Mouse (Mus musculus): ENCODE results near the gene Olfr516. TPM values are rescaled to one million over a fixed set of nuclear protein-coding genes. Genes with fewer than 3 reads are reported as not detected.
"Not testable (repeated sequence)": the region's sequence is repeated elsewhere in the genome, so short reads cannot be mapped to it uniquely, and the experiment has no call there.

The Olfr516 gene
- total RNA-seq (2021) = not detected in 2 replicates
- long read RNA-seq = 0 reads

GRCm38 (mm10) chr7:108850429-108850828 is at the start of gene Olfr516:
Gene Olfr516 (minus strand): TSS chr7:108850529.
- DNase-seq = no peak

- DNase-seq = no peak
Observed at GRCm38 (mm10) chr7:108894320-108894719, 44.0 kb upstream of the Olfr516 start, which contains the start of gene Olfr519. Gene Olfr519 (minus strand): TSS chr7:108894420.

GRCm38 (mm10) chr7:108884906-108885305 is 34.6 kb upstream of the Olfr516 start, which contains the start of gene Olfr518:
Gene Olfr518 (minus strand): TSS chr7:108885006.
- no peak for DNase-seq

- DNase-seq = no peak
Observed at GRCm38 (mm10) chr7:108872279-108872678, 21.9 kb upstream of the Olfr516 start, which contains the start of gene Olfr517. Gene Olfr517 (minus strand): TSS chr7:108872379.

- no peak for DNase-seq
Observed at GRCm38 (mm10) chr7:108825897-108826296, 24.4 kb downstream of the Olfr516 start, which contains the start of gene Olfr514. Gene Olfr514 (minus strand): TSS chr7:108825997.

GRCm38 (mm10) chr7:108814593-108815215 is 35.6 kb downstream of the Olfr516 start:
- not testable (repeated sequence) for DNase-seq

GRCm38 (mm10) chr7:108797205-108797933 is 53.0 kb downstream of the Olfr516 start:
- no peak for DNase-seq

Other genes with a start within 250 kb of the Olfr516 start
- gene Olfr506, start 239.7 kb downstream of the Olfr516 start, total RNA-seq (2021) = not detected in 2 replicates
- gene Olfr507, start 228.7 kb downstream of the Olfr516 start, total RNA-seq (2021) = not detected in 2 replicates
- not detected in 2 replicates for gene Olfr508, start 220.5 kb downstream of the Olfr516 start, total RNA-seq (2021)
- not detected in 2 replicates for gene Olfr509, start 198.6 kb downstream of the Olfr516 start, total RNA-seq (2021)
- gene Olfr510, start 184.1 kb downstream of the Olfr516 start, total RNA-seq (2021) = not detected in 2 replicates
- gene Olfr512, start 137.2 kb downstream of the Olfr516 start, total RNA-seq (2021) = not detected in 2 replicates
- gene Olfr513, start 99.6 kb downstream of the Olfr516 start, total RNA-seq (2021) = not detected in 2 replicates
- not detected in 2 replicates for gene Olfr514, start 24.5 kb downstream of the Olfr516 start, total RNA-seq (2021)
- not detected in 2 replicates for gene Olfr517, start 21.9 kb upstream of the Olfr516 start, total RNA-seq (2021)
- not detected in 2 replicates for gene Olfr518, start 34.5 kb upstream of the Olfr516 start, total RNA-seq (2021)
- not detected in 2 replicates for gene Olfr519, start 43.9 kb upstream of the Olfr516 start, total RNA-seq (2021)
- gene Nlrp10, start 79.6 kb upstream of the Olfr516 start, total RNA-seq (2021) = 0.27 and 0.29 TPM in 2 replicates
- gene Eif3f, start 83.9 kb upstream of the Olfr516 start, total RNA-seq (2021) = 143 and 156 TPM in 2 replicates
- gene Tub, start 99.8 kb upstream of the Olfr516 start, total RNA-seq (2021) = 26.0 and 30.1 TPM in 2 replicates
- 31.9 and 37.8 TPM in 2 replicates for gene Ric3, start 232.8 kb upstream of the Olfr516 start, total RNA-seq (2021)